Mouse (Mus musculus): ENCODE results near the gene Lrfn3.

Gene Lrfn3

DNA sequence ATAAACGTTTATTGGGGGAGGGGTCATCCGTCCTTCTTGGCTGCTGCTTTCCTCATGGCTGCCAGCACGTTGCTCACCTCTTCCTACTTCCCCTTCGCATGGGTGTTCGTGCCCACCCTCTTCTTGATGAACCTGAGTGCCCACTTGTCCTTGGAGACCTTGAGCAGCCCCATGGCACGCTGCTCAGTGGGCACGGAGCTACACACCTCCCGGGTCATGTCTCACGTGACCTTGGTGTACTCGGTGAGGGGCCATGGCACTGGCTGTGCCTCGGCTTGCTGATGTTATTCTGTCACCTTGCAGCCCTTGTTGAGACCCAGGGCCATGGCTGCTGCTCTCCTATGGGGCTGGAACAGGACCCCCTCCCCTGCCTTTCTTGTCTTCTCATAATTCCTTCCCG lies 52.4 kb downstream of the Lrfn3 start:
- DNase-seq: peak; percentile 41 to 62

DNA sequence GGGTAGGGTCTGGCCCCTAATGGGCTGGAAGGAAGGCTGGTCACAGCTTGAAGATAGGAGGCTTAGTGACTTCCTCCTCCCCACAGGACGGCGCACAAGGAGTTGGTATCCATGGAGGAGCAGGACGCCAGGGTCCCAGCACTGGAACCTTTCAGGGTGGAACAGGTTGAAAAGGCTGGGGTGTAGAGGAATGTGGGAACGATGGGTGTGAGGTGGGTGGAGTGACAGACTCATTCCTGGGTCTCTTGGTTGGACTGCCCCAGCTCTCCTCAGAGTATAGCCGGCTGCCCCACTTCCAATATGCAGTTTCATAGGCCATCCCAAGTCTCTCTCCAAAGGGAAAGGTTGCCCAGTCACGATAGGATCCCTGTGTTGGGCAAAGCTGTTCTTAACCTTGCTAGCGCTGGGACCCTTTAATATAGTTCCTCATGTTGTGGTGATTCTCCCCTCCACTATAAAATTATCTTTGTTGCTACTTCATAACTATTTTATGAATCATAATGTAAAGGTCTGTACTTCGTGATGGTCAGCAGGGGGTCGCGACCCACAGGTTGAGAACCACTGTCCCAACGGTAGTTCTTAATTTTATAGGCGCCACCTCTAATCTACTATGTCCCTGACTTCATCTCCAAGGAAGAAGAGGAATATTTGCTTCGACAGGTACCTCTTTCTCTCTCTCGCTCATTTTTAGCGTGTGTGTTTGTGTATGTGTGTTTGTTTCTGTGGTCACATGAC lies 53.0 kb downstream of the Lrfn3 start:
- peak in 1 of 2 experiments; percentile 47 for DNase-seq

DNA sequence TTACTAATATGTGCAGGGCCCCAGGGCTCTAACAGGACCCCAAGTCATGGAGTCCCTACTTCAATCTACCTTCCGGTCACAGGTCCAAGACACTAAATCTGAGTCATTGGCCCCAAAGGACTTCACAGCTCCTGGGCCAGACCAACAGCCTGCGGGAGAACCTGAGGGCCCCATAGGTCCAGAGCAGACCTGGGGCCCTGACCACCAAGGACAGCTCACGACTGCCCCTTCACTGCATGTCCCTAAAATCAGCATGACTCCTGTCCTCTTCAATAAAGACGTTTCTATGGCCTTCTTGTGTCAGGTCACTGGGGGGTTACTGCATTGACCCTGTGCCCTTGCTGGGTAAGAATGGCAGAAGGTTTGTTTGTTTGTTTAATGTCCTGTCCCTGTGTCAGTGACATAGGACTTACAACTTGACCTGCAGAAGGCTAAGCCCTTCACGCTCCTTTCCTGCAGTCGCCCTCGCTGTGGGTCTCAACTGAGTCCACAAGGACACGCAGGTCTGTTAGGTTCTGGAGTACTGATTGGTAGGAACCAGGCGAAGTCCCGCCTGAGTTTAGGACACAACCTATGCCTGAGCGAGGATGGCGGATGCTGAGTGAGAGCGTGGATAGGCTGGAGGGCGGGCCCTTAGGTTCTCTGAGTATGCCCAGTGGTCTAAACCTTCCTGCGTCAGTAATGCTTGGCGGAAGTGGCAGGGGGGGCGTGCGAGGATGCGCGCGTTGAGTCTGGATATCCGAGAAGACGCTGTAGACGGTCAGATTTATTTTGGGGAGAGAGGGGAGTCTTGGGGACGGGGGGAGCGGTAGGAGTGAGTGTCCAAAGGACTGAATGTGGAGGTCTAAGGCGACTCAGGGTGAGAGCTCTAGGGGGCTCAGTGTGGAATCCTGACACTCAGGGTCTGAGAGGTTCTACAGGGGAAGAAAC lies 54.2 kb downstream of the Lrfn3 start, which contains the start of gene Alkbh6:
Alkbh6 (plus strand) TSS at position 642 of the 930 bp plus-strand sequence.
- DNase-seq: peak; percentile 95 to 98

GRCm38 (mm10) chr7:30306083-30306779 lies 56.3 kb downstream of the Lrfn3 start:
- DNase-seq: peak in 1 of 2 experiments; percentile 52
